Mouse (Mus musculus): Measurements from ENCODE around the gene Gm9887. TPM values are rescaled to one million over a fixed set of nuclear protein-coding genes. Genes with fewer than 3 reads are reported as not detected.

Gene Gm9887
- total and polyA plus RNA-seq, 3 experiments, result 3.4 to 4.3 TPM; not detected in 1

- dilution Hi-C loops (cut with MboI; ENCODE audit: extremely low pct_ligation_motif_present, extremely low pct_unique_long_range_greater_than_20kb, low sequenced_read_pairs) (no loop called here), in situ Hi-C loops (cut with MboI; ENCODE audit: low pct_ligation_motif_present, low pct_unique_long_range_greater_than_20kb, low sequenced_read_pairs) (loop anchor here (10.0 kb wide), 2 partner anchors 218 to 338 kb away; no protein-coding TSS in a partner anchor)
These were observed 15.5 kb downstream of the Gm9887 start, which contains the start of gene Nemf for GRCm38 (mm10) chr12:69356546-69357299. Gene Nemf, minus strand, starts transcription at chr12:69357165.

GRCm38 (mm10) chr12:69351685-69352084, 20.6 kb downstream of the Gm9887 start:
- dilution Hi-C loops (cut with MboI; ENCODE audit: extremely low pct_ligation_motif_present, extremely low pct_unique_long_range_greater_than_20kb, low sequenced_read_pairs) (no loop called here), in situ Hi-C loops (cut with MboI; ENCODE audit: low pct_ligation_motif_present, low pct_unique_long_range_greater_than_20kb, low sequenced_read_pairs) (loop anchor here (10.0 kb wide), 2 partner anchors 223 to 343 kb away; no protein-coding TSS in a partner anchor)
- Histone ChIP-seq H3K36me3 (replicated peaks in 1 of 2; ENCODE audit: control insufficient read depth in 1 of 2, insufficient read depth in 1 of 2, low read length in 1 of 2) (peaks cover 38 to 70% of the 10 kb centered on the region in 2 experiments), H3K9ac (ENCODE audit: insufficient read depth, low read depth) (no peak overlapping the region), H3K27ac (ENCODE audit: insufficient read depth, low read depth) (no peak overlapping the region), H3K4me1 (ENCODE audit: control insufficient read depth in 1 of 2, insufficient read depth in 2 of 2) (peaks cover 5 to 13% of the 10 kb centered on the region in 2 experiments), H3K79me2 (replicated peaks; ENCODE audit: control insufficient read depth, extremely low read depth, insufficient read depth, poor library complexity, severe bottlenecking) (peaks cover 21% of the 10 kb centered on the region), H3K27me3 (replicated peaks) (no peaks in the 10 kb centered on the region), H3K4me2 (ENCODE audit: insufficient read depth, low read depth, poor library complexity, severe bottlenecking) (no peak overlapping the region), H3K4me3 (replicated peaks in 1 of 3; ENCODE audit: low read depth in 2 of 3, low read length in 2 of 3, poor library complexity in 1 of 3) (no peak overlapping the region), H3K9me3 (replicated peaks; ENCODE audit: low read length) (no peaks in the 10 kb centered on the region)
- no peak for DNase-seq (ENCODE audit: extremely low read depth)
- no peak for TF ChIP-seq E2F4 (IDR thresholded peaks at IDR 0.05; ENCODE audit: insufficient replicate concordance, low read depth, low read length)
- no peak for TF ChIP-seq MAFK (IDR thresholded peaks at IDR 0.05; ENCODE audit: insufficient replicate concordance, low read length)
- TF ChIP-seq SIN3A (IDR thresholded peaks at IDR 0.05; ENCODE audit: low read length), result no peak
- no peak for TF ChIP-seq ZC3H11A (IDR thresholded peaks at IDR 0.05; ENCODE audit: low read depth, low read length)
- TF ChIP-seq MEF2A (IDR thresholded peaks at IDR 0.05; ENCODE audit: borderline replicate concordance, low read depth, low read length), result no peak
- no peak for TF ChIP-seq JUND (conservative IDR thresholded peaks at IDR 0.05; ENCODE audit: low read depth, low read length)
- no peak for TF ChIP-seq GABPA (IDR thresholded peaks at IDR 0.05; ENCODE audit: insufficient replicate concordance, low read depth, low read length)
- no peak for TF ChIP-seq MXI1 (IDR thresholded peaks at IDR 0.05; ENCODE audit: low read depth, low read length)
- no peak for TF ChIP-seq MAX (IDR thresholded peaks at IDR 0.05; ENCODE audit: low read length)
- TF ChIP-seq SMC3 (IDR thresholded peaks at IDR 0.05; ENCODE audit: low read depth, low read length), result peak; percentile 39
- TF ChIP-seq BHLHE40 (IDR thresholded peaks at IDR 0.05; ENCODE audit: low read depth, low read length), result no peak
- no peak for TF ChIP-seq TBP (conservative IDR thresholded peaks at IDR 0.05; ENCODE audit: low read depth, low read length)
- TF ChIP-seq POLR2AphosphoS2 (IDR thresholded peaks at IDR 0.05; ENCODE audit: low read depth, low read length), result no peak
- TF ChIP-seq ELF1 (IDR thresholded peaks at IDR 0.05; ENCODE audit: low read depth, low read length), result no peak
- no peak for TF ChIP-seq IRF4 (IDR thresholded peaks at IDR 0.05; ENCODE audit: low read depth, low read length)
- TF ChIP-seq JUN (IDR thresholded peaks at IDR 0.05; ENCODE audit: insufficient read depth, low read depth, low read length), result no peak
- no peak for TF ChIP-seq CHD1 (IDR thresholded peaks at IDR 0.05; ENCODE audit: low read depth, low read length)
- peak; percentile 11 for TF ChIP-seq RAD21 (IDR thresholded peaks at IDR 0.05; ENCODE audit: low read depth, low read length)
- no peak for TF ChIP-seq ZKSCAN1 (IDR thresholded peaks at IDR 0.05; ENCODE audit: borderline replicate concordance, low read depth, low read length)
- TF ChIP-seq CTCF (conservative IDR thresholded peaks at IDR 0.05 in 1 of 2, IDR thresholded peaks at IDR 0.05 in 1 of 2; ENCODE audit: low read depth in 2 of 2, low read length in 2 of 2), result peak in 1 of 2 experiments; percentile 68; a peak in 2 of 4 replicates
- TF ChIP-seq RCOR1 (conservative IDR thresholded peaks at IDR 0.05; ENCODE audit: low read depth, low read length), result no peak

More at GRCm38 (mm10) chr12:69356546-69357299, 15.5 kb downstream of the Gm9887 start, which contains the start of gene Nemf:
- peak within 1 kb of the TSS; percentile 78; the same call in 1 of the 2 replicates for H3K27ac ChIP-seq (ENCODE audit: insufficient read depth, low read depth)
- H3K9ac ChIP-seq (ENCODE audit: insufficient read depth, low read depth), result peak within 1 kb of the TSS; percentile 97
- peak within 1 kb of the TSS; percentile 90 to 99 (median 96) for H3K4me3 ChIP-seq (replicated peaks in 1 of 3; ENCODE audit: low read depth in 2 of 3, low read length in 2 of 3, poor library complexity in 1 of 3)
- H3K4me2 ChIP-seq (ENCODE audit: insufficient read depth, low read depth, poor library complexity, severe bottlenecking), result peak within 1 kb of the TSS; percentile 69
- no peaks in the 10 kb centered on the region for H3K27me3 ChIP-seq (replicated peaks)
- peaks cover 22 to 34% of the 10 kb centered on the region in 2 experiments for H3K36me3 ChIP-seq (replicated peaks in 1 of 2; ENCODE audit: control insufficient read depth in 1 of 2, insufficient read depth in 1 of 2, low read length in 1 of 2)
- peak; percentile 86 for DNase-seq (ENCODE audit: extremely low read depth)
- TF ChIP-seq MYC (IDR thresholded peaks at IDR 0.05; ENCODE audit: low read depth, low read length), result no peak; the same call in 1 of the 2 replicates
- 0 out of 2 replicates have a peak, but pooled peaks have one; percentile 19 for TF ChIP-seq RCOR1 (conservative IDR thresholded peaks at IDR 0.05; ENCODE audit: low read depth, low read length)
- no peak for TF ChIP-seq ETS1 (conservative IDR thresholded peaks at IDR 0.05; ENCODE audit: low read depth, low read length)
- peak; percentile 74 for TF ChIP-seq MXI1 (IDR thresholded peaks at IDR 0.05; ENCODE audit: low read depth, low read length)
- TF ChIP-seq TBP (conservative IDR thresholded peaks at IDR 0.05; ENCODE audit: low read depth, low read length), result peak; percentile 73; the same call in 1 of the 2 replicates
- no peak for TF ChIP-seq E2F4 (IDR thresholded peaks at IDR 0.05; ENCODE audit: insufficient replicate concordance, low read depth, low read length)
- peak; percentile 94 for TF ChIP-seq POLR2A (IDR thresholded peaks at IDR 0.05; ENCODE audit: low read depth, low read length)
- TF ChIP-seq USF2 (conservative IDR thresholded peaks at IDR 0.05; ENCODE audit: low read depth, low read length), result no peak
- TF ChIP-seq ELF1 (IDR thresholded peaks at IDR 0.05; ENCODE audit: low read depth, low read length), result peak; percentile 64; the same call in 1 of the 2 replicates
- TF ChIP-seq NELFE (IDR thresholded peaks at IDR 0.05; ENCODE audit: low read depth, low read length), result peak; percentile 80
- TF ChIP-seq TCF12 (IDR thresholded peaks at IDR 0.05; ENCODE audit: low read depth, low read length), result peak; percentile 82
- peak; percentile 71; the same call in 1 of the 2 replicates for TF ChIP-seq KAT2A (IDR thresholded peaks at IDR 0.05; ENCODE audit: insufficient replicate concordance, low read length)
- no peak for TF ChIP-seq CHD1 (IDR thresholded peaks at IDR 0.05; ENCODE audit: low read depth, low read length)
- TF ChIP-seq POLR2AphosphoS2 (IDR thresholded peaks at IDR 0.05; ENCODE audit: low read depth, low read length), result peak; percentile 83; the same call in 1 of the 2 replicates
- TF ChIP-seq SMC3 (IDR thresholded peaks at IDR 0.05; ENCODE audit: low read depth, low read length), result no peak
- peak; percentile 85 for TF ChIP-seq HCFC1 (IDR thresholded peaks at IDR 0.05; ENCODE audit: low read depth, low read length)
- peak; percentile 82; the same call in 1 of the 2 replicates for TF ChIP-seq ZMIZ1 (IDR thresholded peaks at IDR 0.05; ENCODE audit: low read depth, low read length)
- no peak for TF ChIP-seq ZC3H11A (IDR thresholded peaks at IDR 0.05; ENCODE audit: low read depth, low read length)
- TF ChIP-seq JUND (conservative IDR thresholded peaks at IDR 0.05; ENCODE audit: low read depth, low read length), result peak; percentile 12; the same call in 1 of the 2 replicates
- peak; percentile 73 for TF ChIP-seq SIN3A (IDR thresholded peaks at IDR 0.05; ENCODE audit: low read length)
- TF ChIP-seq MEF2A (IDR thresholded peaks at IDR 0.05; ENCODE audit: borderline replicate concordance, low read depth, low read length), result peak; percentile 26; the same call in 1 of the 2 replicates
- peak; percentile 88 for TF ChIP-seq NRF1 (IDR thresholded peaks at IDR 0.05; ENCODE audit: low read depth, low read length)
- 0 out of 2 replicates have a peak, but pooled peaks have one; percentile 9 for TF ChIP-seq BHLHE40 (IDR thresholded peaks at IDR 0.05; ENCODE audit: low read depth, low read length)
- H3K79me2 ChIP-seq (replicated peaks; ENCODE audit: control insufficient read depth, extremely low read depth, insufficient read depth, poor library complexity, severe bottlenecking), result peaks cover 23% of the 10 kb centered on the region
- H3K9me3 ChIP-seq (replicated peaks; ENCODE audit: low read length), result no peaks in the 10 kb centered on the region
- H3K4me1 ChIP-seq (ENCODE audit: control insufficient read depth in 1 of 2, insufficient read depth in 2 of 2), result peaks cover 5 to 13% of the 10 kb centered on the region in 2 experiments
